Mouse (Mus musculus): Measurements from ENCODE around the gene Lect2.

Lect2 gene

DNA sequence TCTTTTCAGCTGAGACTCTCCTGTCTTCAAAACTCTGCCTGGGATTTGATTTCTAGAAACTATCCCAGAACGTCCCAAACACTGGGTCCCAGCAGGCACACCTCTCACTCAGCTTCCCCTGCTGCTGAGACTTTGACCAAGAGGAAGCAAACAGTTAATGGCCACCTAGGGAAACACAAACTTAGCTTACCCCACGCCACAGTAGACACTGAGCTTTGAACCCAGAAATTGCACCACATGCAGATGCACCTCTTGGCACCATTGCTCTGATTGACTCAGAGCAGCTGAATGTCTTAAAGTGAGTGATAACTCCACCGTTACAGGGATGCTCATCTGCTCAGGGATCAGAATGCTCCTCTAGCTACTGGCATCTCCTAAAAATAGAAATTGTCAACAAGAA lies 10.5 kb upstream of the Lect2 start:
- DNase-seq (ENCODE audit: extremely low read depth, low read depth, low spot score) = no peak

DNA sequence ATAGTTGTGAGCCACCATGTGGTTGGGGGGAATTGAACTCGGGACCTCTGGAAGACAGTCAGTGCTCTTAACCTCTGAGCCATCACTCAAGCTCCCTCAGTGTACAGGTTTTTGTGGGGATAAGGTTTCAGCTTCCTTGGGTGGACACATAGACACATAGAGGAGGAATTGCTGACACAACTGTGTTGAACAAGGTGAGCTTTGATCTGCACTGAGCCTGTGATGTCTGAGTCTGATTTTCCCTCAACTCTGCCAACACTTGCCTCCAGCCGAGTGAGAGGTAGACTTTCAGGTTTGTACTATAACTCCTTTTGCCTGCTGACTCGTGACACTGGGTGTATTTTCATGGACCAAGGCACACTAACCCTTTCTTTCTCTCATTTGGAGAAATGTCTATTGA lies 8.4 kb upstream of the Lect2 start:
- DNase-seq (ENCODE audit: extremely low read depth, low read depth, low spot score) = no peak

DNA sequence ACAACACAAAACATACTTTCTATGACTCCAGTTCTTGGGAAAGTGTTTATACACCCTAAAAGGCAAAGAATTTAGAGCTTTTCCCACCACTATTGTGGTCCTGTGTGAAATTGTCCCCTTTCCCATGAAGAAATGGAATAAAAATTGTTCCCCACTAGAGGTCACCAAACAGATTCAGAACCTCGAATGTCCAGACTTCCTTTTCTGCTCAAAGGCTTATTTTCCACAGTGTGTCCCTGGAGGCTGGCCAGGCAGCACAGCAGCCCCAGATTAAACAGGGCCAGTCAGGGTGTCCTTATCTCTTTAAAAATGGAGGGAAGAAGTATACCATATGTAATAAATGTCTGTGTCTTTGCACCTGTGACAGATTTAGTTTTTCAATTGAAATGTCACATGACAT lies 7.7 kb upstream of the Lect2 start:
- no peak for DNase-seq (ENCODE audit: extremely low read depth, low read depth, low spot score)

DNA sequence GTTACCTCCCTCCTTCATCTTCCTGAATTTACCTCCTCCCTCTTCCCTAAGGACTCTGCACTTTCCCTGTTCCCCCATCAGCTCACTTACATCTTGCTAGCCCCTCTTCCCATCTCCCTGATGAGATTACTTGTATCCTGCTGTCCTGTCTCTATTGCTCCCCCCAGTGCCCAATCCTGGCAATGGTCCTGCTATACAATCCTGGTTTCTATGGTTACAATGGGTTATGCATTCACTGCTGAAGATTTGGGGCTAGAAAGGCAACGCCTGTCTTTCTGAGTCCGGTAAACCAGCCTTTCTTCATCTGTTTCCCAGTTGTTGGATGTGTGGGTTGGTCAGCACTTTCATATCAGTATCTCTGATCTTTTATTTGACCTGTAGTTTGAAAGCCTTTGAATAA lies 6.1 kb upstream of the Lect2 start:
- DNase-seq (ENCODE audit: extremely low read depth, low read depth, low spot score) = no peak

DNA sequence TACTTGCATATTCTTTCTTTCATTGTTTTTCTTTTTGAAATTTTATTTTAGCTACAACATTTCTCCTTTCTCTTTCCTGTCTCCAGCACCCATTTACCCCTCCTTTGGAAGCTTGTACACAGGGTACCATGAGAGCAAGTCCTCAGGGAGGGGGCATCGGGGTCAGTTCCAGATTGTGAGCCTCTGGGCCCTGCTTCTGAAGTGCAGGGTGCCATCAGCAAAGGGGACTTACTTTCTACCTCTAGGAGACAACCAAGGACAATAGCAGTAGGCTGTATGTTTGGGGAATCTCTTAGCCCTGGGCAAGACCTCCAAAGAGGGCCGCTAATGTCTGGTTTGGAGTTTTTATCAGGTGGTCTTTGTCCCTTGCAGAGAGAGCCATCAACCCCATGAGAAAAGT lies 5.6 kb upstream of the Lect2 start:
- DNase-seq (ENCODE audit: extremely low read depth, low read depth, low spot score) = no peak

DNA sequence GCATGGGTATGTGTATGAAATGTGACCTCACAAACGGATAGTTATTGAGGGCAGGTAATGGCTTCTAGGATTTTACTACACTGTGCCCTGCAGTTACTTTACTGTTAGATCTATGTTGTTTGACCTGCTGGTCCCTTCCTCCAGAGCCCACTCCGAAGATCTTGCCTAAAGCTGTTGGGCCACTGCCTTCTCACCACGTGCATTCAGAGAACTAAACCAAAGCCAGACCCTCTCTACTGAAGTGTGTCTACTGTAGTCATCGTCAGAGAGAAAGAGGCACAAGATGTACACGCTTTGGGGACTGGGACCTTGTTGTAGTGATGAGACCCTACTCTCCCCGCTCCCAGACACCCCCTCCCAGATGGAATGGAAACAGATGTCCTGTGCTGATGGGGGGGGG lies 3.4 kb upstream of the Lect2 start:
- no peak for DNase-seq (ENCODE audit: extremely low read depth, low read depth, low spot score)

DNA sequence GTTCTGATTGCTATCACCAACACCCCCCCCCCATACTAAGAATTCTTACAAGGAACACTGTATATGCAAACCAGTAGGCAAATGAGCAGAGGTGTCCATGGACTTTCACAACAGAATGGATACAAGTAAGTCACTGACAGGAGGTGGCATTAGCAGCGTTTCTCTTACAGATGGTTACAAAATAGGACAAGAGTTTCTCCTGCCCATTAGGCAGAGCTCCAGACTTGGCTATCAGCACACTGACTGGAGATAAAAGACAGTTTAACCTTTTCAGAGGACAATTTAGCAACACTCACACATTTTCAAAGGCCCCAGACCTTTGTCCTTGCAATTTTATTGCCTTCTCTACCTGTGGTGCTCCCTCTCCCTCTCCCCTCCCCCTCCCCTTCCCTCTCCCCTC lies 2.3 kb upstream of the Lect2 start:
- peak; percentile 18 for DNase-seq (ENCODE audit: extremely low read depth, low read depth, low spot score)

DNA sequence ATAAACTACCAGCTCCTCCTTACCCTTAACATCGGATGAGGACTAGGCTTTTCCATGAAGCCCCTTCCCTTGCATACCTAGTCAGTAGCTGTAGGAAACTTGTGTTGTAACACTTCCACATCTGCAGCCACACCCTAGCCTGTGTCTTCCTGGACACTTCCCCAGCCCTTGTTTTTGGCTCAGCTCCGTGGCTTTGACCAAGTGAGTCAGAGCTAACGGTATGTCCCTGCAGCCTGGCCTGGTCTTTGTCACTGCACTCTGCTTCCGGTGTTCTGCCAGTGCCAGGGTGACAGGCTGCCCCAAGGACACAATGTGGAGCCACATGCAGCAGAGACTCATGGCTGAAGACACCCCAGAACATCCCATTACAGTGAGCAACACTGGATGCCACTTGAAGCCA lies 1.1 kb upstream of the Lect2 start:
- no peak for DNase-seq (ENCODE audit: extremely low read depth, low read depth, low spot score)

DNA sequence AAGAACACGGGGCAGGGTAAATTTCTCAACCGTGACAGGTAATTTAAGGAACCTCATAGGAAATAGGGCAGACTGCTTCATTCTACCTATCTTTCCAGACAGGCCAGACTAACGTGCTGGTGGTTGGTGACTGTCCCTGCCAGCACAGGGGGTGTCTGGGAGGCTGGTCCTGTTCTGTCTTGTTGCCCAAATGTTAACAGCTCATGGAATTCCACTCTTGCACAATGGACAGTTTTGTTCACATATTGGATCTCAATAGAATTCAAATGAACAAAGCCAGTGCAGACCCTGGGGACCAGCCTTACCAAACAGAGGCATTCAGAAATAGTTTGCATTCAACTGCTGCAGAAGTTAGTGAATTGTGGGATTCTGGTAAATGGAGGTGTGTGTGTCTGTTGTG lies 3.3 kb downstream of the Lect2 start:
- no peak for DNase-seq (ENCODE audit: extremely low read depth, low read depth, low spot score)

DNA sequence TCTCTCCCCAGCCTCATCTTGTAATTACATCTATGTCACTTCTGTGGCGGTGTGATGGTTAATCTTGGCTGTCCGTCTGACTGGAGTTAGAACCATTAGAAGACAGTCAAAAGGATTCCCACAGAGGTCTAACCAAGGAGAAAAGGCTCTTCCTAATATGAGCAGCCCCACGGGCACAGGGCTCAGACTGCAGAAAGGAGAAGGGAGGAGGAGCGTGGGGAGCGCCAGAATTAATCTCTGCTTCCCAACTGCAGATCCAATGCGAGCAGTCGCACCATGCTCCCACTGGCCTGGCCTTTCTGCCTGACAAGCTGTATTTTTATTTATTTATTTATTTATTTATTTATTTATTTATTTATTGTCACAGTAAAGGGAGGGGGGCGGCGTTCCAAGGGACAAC lies 4.5 kb downstream of the Lect2 start:
- DNase-seq (ENCODE audit: extremely low read depth, low read depth, low spot score) = no peak

DNA sequence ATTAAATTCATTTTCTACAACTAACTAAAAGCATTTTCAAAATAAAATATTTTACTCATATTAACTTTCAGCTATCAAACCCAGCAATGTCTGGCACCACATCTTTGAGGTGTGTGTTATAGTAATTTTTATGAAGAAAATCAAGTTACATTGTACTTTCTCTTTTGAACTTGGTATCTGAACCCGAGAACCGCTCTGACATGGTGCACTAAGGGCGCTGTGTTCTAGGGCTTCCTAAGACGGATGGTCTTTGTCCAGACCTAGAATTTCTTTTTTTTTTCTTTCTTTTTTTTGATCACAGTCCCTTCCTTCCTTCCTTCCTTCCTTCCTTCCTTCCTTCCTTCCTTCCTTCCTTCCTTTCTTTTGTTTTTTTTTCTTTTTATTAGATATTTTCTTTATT lies 8.5 kb downstream of the Lect2 start:
- DNase-seq (ENCODE audit: extremely low read depth, low read depth, low spot score) = no peak

DNA sequence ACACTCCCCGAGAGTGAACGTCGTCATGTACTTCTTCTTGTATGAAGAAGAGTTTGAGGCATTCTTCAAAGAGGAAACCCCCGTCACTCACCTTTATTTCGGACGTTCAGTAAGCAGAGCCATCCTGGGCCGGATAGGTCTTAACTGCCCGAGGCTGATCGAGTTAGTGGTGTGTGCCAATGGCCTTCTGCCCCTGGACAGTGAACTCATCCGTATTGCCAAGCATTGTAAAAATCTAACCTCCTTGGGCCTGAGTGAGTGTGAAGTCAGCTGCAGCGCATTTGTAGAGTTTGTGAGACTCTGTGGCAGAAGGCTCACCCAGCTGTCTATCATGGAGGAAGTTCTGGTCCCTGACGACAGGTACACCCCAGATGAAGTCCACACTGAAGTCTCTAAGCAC lies 11.3 kb downstream of the Lect2 start:
- no peak for DNase-seq (ENCODE audit: extremely low read depth, low read depth, low spot score)

DNA sequence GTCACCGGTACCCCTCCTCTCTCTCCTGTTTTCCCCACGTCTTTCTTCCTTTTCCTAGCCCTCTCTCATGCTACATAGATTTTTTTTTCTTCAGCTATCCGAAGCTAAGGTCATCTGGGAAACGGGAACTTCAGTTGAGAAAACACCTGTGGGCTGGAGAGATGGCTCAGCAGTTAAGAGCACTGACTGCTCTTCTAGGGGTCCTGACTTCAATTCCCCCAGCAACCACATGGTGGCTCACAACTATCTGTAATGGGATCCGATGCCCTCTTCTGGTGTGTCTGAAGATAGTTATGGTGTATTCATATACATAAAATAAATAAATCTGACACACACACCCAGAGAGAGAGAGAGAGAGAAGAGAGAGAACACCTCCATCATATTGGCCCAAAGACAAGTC lies 12.7 kb downstream of the Lect2 start:
- DNase-seq (ENCODE audit: extremely low read depth, low read depth, low spot score) = no peak

DNA sequence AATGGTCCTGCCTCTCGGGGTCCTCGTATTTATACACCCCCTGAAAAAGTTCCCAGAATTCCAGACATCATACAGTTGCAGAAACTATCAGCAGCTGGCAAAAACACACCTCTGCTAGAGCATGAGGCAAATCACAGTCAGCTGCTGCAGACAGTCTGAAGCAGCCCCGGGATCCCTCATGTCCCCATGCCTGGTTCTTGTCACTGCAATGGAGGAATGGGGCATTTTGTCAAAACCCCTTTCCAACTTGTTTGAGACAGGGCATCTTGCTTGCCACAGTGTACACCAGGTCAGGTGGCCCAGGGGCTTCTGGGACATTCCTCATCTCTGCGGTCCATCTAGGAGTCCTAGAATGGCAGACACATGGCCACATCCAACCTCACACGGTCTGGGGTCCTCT lies 13.4 kb downstream of the Lect2 start:
- DNase-seq (ENCODE audit: extremely low read depth, low read depth, low spot score) = no peak

DNA sequence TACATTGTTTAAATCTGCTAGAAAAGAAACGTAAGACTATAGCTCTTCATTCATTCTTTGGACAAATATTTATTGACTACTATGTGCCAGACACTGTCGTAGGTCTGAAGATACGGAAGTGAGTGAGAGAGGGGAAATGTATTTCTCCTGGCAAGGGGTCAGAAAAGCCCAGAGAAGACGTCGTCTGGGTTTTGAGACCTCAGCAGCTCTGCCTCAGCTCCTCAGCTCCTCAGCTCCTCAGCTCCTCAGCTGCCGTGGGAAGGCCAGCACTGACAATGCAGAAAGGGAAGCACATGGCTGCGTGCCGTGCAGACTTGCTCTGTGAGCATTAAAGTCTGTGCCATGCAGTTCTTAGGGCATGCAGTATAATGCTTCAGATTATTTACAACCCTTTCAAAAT lies 18.6 kb downstream of the Lect2 start:
- no peak for DNase-seq (ENCODE audit: extremely low read depth, low read depth, low spot score)

DNA sequence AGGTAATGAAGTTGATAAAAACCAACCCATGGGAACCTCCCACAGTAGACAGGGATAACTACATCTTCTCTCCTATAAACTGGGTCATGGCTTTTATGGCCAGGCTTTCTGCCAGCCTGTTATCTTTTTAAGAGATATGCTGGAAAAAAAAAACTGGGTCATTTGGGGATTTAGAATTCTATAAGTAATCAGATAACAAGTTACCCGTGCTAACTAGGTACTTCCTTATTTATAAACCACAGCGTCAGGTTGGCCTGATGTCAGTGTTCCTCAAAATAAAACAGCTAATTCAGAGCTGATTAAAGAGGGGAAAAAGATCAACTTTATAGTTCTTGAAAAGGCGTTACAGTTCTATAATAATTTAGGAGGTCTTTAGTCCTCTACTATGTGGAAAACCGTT lies 19.3 kb downstream of the Lect2 start:
- DNase-seq (ENCODE audit: extremely low read depth, low read depth, low spot score) = no peak

DNA sequence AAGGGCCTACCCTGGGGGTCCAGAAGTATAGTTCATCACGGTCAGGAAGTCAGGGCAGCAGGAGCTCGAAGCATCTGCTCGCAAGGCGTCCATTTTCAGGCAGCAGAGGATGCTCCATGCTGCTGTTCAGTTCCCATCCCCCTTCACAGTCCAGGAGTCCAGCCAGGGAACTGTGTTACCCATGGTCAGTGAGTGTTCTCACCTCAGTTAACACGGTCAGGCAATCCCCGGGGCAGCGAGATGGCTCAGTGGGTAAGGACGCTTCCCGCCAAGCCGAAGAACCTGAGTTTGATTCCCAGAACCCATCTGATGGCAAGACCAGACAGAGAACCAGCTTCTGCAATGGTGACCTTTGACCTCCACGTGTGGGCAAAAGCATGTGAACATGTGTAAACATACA lies 20.0 kb downstream of the Lect2 start:
- no peak for DNase-seq (ENCODE audit: extremely low read depth, low read depth, low spot score)

DNA sequence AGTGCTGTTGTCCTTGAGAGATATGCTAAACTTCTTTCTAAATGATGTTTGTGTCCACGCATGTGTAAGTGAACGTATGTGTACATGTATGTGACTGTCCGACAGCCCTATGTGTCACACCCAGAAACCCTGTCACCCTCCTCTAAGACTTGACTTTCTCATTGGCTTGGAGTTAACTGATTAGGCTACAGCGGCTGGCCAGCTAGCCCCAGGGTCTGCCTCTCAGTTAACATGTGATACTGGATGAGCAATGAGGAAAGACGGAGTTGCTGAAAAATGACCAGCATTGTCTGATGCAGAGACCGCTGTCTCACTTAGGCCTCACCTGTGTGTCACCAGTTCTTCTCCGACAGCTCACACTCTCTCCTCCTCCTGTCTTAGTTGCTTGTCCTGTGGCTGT lies 20.5 kb downstream of the Lect2 start:
- DNase-seq (ENCODE audit: extremely low read depth, low read depth, low spot score) = no peak

DNA sequence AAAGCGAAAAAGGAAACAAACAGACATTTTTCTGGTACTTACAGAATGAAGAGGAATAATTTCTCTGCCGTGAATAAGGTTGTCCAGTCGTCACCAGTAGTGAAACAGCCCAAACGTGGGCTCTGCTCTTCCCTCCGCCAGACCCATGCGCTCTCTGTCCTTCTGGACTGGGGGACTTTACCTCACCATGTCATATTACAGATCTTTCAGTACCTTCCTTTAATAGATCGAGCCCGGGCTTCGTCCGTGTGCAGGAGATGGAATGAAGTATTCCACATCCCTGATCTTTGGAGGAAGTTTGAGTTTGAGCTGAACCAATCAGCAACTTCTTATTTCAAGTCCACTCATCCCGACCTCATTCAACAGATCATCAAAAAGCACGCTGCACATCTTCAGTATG lies 21.4 kb downstream of the Lect2 start:
- DNase-seq (ENCODE audit: extremely low read depth, low read depth, low spot score) = no peak

DNA sequence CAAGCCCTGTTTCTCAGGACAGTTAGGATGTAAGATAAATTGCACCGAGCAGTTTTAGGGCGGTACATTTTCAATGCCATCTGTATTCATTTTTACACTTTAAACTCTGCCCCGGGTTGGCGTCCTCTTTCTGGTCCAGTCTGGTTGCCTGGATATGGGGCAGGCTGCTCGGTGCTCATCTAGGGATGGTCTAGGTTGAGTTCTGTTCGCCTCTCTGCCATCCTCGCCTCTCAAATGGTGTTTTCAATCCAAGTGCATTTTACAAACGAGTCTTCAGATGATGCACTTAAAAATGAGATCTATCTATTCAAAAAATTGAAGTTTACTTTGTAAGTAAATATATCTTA lies 25.5 kb downstream of the Lect2 start:
- DNase-seq (ENCODE audit: extremely low read depth, low read depth, low spot score) = no peak

DNA sequence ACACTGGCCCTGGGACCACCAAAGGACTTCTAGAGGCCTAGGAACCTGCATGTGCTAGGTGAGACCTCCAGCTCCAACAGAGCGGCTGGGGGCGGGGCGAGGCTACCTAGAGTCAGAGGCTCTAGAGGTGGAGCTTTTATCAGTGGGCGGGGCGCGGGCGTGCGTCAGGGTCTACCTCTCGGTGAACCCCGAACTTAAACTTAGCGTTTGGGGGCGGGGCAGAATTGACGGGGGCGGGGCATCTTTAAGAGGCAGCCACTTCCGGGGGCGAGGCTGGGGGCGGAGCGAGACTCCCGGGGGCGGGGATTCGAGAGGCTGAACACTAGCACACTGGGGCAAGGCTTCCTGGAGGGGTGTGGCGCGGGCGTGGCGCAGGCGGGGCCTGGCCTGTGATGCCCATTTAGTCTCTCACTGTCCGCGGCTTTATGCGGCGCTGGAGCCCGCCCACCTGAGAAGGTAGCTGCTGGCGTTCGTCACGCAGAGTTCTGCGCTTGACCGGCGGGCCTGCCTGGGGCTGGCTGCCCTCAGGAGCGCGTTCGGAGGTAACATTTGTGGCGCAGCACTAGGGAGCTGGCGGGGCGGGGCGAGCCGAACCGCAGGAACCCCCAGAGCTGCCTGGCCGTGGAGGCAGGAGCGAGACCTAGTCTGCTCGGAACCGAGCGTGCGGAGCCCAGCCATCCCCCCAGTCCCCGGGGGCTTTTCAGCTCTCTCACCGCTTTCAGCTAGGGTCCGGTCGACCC lies 26.1 kb downstream of the Lect2 start, which contains the start of gene Fbxl21:
Gene Fbxl21, plus strand, starts transcription at position 392 of the 740 bp plus-strand sequence.
- DNase-seq (ENCODE audit: extremely low read depth, low read depth, low spot score) = peak; percentile 23

DNA sequence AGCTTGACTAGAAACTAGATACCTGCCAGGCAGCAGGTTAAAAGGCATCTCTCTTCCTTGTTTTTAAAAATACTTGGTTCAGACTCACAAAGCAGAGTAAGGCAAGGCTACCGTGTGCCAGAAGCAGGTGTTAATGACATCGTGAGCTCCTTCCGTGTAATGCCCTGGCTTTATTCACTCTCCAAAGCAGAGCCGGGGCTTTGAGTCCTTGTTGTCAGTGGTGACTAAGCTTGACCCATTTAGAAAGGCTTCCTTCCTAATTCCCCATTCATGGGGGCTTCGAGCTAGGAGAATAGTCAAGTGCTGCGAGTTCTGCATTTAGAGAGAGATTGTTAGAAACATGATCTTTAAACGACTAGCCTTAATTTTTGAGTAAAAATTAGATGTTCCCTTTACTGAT lies 31.5 kb downstream of the Lect2 start:
- DNase-seq (ENCODE audit: extremely low read depth, low read depth, low spot score) = no peak

DNA sequence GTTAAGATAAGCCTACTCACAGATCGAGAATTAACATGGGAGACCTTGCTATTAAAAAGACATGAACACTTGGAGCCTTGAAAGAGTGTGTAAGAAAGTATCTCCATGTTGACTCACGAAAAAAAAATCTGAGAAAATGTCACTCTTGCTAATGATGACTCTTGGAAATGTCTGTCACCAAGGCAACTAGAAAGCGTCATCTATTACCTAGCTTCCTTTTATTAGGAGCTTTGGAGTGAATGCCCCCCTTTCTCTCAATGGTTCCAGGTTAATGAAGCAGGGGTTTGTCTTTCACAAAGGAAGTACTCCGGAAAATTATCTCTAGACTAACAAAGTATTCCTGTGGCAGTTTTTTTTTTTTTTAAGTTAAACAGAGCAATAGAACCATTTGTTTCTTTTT lies 32.0 kb downstream of the Lect2 start:
- no peak for DNase-seq (ENCODE audit: extremely low read depth, low read depth, low spot score)

DNA sequence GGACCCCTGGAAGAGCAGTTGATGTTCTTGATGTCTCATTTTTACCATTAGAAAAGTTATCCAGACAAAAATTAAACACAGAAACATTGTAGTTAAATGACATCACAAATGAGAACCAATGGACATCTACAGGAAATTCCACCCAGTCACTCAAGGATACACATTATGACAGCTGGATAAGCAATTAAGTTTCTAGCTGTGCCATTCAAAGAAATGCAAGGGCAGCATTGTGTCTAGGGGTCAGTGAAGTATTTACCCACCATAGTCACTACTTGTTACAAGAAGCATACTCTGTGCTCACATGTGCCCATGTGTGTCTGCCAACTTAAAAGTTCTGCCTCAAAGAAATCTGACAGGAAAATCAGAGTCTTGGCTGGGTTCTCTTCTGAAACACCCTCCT lies 34.7 kb downstream of the Lect2 start:
- no peak for DNase-seq (ENCODE audit: extremely low read depth, low read depth, low spot score)
